Mouse (Mus musculus) forebrain, embryonic 13.5 days (tissue): ENCODE data around the gene Fam166b. TPM values are rescaled to one million over a fixed set of nuclear protein-coding genes. Genes with fewer than 3 reads are reported as not detected.

Source experiments
- ATAC-seq: fragments of 200-750 bp; cut with Nextera tagmentation; 2 replicates; pipeline ENCODE4 v1.8.0; 2017
- H3K27ac ChIP-seq: fragments of 300-500 bp; sonication (generic); 2 replicates; pipeline ENCODE4 v1.5.1; 2015; ENCODE audit warnings: inconsistent platforms, mild to moderate bottlenecking, moderate library complexity
- H3K27me3 ChIP-seq: fragments of 300-500 bp; sonication (generic); 2 replicates; pipeline ENCODE4 v1.6.1; 2015; ENCODE audit warnings: mild to moderate bottlenecking, inconsistent platforms
- H3K36me3 ChIP-seq: fragments of 300-500 bp; sonication (generic); 2 replicates; pipeline ENCODE4 v1.6.1; 2015; ENCODE audit warnings: mild to moderate bottlenecking, inconsistent platforms; ENCODE audit not compliant: poor library complexity, severe bottlenecking
- H3K4me1 ChIP-seq: fragments of 300-500 bp; sonication (generic); 2 replicates; pipeline ENCODE4 v1.6.1; 2015; ENCODE audit warnings: inconsistent platforms
- H3K4me2 ChIP-seq: fragments of 300-500 bp; sonication (generic); 2 replicates; pipeline ENCODE4 v1.6.1; 2015; ENCODE audit warnings: inconsistent platforms, mild to moderate bottlenecking, moderate library complexity
- H3K4me3 ChIP-seq: fragments of 300-500 bp; sonication (generic); 2 replicates; pipeline ENCODE4 v1.5.1; 2015; ENCODE audit warnings: mild to moderate bottlenecking, inconsistent platforms
- H3K9ac ChIP-seq: fragments of 300-500 bp; sonication (generic); 2 replicates; pipeline ENCODE4 v1.6.1; 2015; ENCODE audit warnings: mild to moderate bottlenecking, inconsistent platforms
- H3K9me3 ChIP-seq: fragments of 300-500 bp; sonication (generic); replicated peaks from 2 replicates; pipeline ENCODE4 v1.6.1; 2016; ENCODE audit warnings: inconsistent platforms
- WGBS: fragments of 180-500 bp; shearing (Covaris S2); methylation state at CpG from one replicate; pipeline ENCODE4 v1.1.7; 2015; 5-methylcytosine and 5-hydroxymethylcytosine counted together
- polyA plus RNA-seq: library from polyadenylated mRNA; unstranded; fragments of >200 nt; fragmentation: Nextera tagmentation; extraction: Ambion mirVana; gene quantifications from 2 replicates; pipeline ENCODE4 v1.2.1, GENCODE M21; 2015

Gene Fam166b
- polyA plus RNA-seq, 1 experiment from 2014 or later, result 0.31 TPM

- peak overlapping the region; percentile 65 for H3K27ac ChIP-seq
- 6% methylated on average over 29 of the region's 33 CpGs for WGBS
- peak overlapping the region; percentile 85 for H3K4me2 ChIP-seq
- no peaks in the 10 kb centered on the region for H3K36me3 ChIP-seq
- H3K9ac ChIP-seq, result peak overlapping the region; percentile 83
- H3K4me1 ChIP-seq, result peaks cover 21% of the 10 kb centered on the region
- peak; percentile 84 for ATAC-seq
- no peaks in the 10 kb centered on the region for H3K27me3 ChIP-seq
- peak overlapping the region; percentile 56 for H3K4me3 ChIP-seq
- no peaks in the 10 kb centered on the region for H3K9me3 ChIP-seq
Measured at GRCm38 (mm10) chr4:43382155-43383020, 46.5 kb downstream of the Fam166b start.

DNA sequence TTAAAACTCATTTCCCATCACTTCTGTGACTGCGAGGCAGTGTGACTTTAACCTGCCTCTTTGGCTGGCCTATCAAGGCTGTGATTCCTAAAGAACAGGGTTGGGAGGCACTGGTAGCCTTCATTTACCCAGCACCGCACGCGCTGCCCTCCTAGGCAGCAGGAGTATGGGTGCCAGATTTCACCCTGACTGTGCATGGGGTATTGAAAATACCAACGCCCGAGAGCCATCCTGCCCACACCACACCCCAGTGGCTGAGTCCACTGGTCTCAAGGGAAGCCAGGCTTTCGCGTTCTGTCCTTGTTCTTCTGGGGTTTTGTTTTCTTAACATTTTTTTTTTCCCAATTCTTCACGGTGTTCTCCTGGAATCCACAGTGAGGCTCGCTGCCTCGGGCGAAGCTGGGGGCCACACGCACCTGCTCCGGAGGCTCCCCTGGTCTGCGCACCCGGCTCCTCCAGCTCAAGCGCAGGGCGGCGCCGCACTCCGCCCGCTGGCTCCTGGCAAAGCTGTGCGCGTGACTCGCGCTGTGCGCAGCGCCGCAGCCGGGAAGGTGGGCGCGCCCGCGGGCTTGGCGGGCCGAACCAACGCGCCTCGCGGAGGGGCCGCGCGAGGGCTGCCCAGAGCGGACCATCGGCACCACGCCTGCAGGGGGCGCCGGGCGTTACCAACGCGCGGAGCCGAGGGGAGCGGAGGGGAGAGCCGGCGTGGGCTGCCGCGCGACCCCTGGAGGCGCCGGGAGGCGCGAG, 47.4 kb downstream of the Fam166b start, which contains the start of gene Rusc2:
Gene Rusc2 (plus strand): TSS at position 572 of the 747 bp plus-strand sequence.
- peak; percentile 96 for ATAC-seq
- H3K27me3 ChIP-seq, result no peaks in the 10 kb centered on the region
- peak within 1 kb of the TSS; percentile 65 for H3K27ac ChIP-seq
- H3K9ac ChIP-seq, result peak within 1 kb of the TSS; percentile 83
- H3K36me3 ChIP-seq, result no peaks in the 10 kb centered on the region
- H3K4me1 ChIP-seq, result peaks cover 21% of the 10 kb centered on the region
- no peaks in the 10 kb centered on the region for H3K9me3 ChIP-seq
- peak within 1 kb of the TSS; percentile 56 for H3K4me3 ChIP-seq
- WGBS, result under 1% methylated on average over 51 of the region's 63 CpGs
- H3K4me2 ChIP-seq, result peak within 1 kb of the TSS; percentile 85

DNA sequence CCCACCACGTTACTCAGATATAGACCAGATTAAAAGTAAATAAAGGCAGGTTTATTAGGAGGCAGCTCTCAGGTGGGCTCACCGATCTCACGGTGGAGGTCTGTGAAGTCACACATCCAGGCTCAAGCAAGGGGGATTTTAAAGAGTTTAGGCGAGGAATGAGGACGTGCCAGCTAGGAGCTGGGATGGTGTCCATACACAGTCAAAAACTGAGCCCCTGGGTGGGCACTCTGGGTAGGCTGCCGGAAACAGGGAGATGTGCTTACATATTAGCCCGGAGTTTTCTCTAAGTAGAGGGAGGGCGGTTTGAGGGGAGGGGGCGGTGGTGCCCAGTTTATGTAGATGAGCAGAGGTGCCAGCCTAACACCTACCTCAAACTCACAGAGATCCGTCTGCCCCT, 48.0 kb downstream of the Fam166b start:
- Histone ChIP-seq H3K36me3 (no peaks in the 10 kb centered on the region), H3K27me3 (no peaks in the 10 kb centered on the region), H3K4me3 (peak overlapping the region; percentile 56), H3K9ac (peak overlapping the region; percentile 83), H3K4me2 (peak overlapping the region; percentile 85), H3K9me3 (no peaks in the 10 kb centered on the region), H3K4me1 (peaks cover 21% of the 10 kb centered on the region), H3K27ac (no peak overlapping the region)
- WGBS, result 62% methylated on average over 10 of the region's 10 CpGs
- peak; percentile 13 for ATAC-seq

DNA sequence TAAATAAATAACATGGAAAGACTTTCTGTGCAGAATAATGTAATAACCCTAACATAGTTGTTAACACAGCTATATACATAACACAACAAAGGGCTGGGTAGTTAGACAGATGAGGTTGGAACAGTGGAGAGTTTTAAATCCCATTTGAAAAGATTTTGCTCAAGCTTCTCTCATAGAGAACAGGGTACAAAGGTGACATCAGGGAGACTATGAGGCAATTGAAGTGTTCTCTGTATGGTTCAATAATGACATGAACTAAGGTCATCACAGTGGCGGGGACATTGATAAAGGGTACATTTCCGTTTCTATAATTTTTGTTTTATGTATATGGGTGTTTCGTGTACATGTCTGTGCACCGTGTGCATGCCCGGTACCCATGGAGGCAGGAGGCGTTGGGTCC, 49.3 kb downstream of the Fam166b start:
- 90% methylated on average over 6 of the region's 6 CpGs for WGBS
- Histone ChIP-seq H3K4me1 (peaks cover 21% of the 10 kb centered on the region), H3K4me2 (no peak overlapping the region), H3K9ac (no peak overlapping the region), H3K27ac (no peak overlapping the region), H3K36me3 (no peaks in the 10 kb centered on the region), H3K4me3 (no peak overlapping the region), H3K9me3 (no peaks in the 10 kb centered on the region), H3K27me3 (no peaks in the 10 kb centered on the region)
- ATAC-seq, result no peak

Other genes with a start within 250 kb of the Fam166b start
- 0.79 and 0.83 TPM in 2 replicates for gene Atp8b5, start 162.0 kb downstream of the Fam166b start, polyA plus RNA-seq
- 38.9 and 42.5 TPM in 2 replicates for gene Rusc2, start 47.2 kb downstream of the Fam166b start, polyA plus RNA-seq
- gene Tesk1, start 12.8 kb upstream of the Fam166b start, polyA plus RNA-seq, result 6.0 and 6.3 TPM in 2 replicates
- 3.9 and 4.0 TPM in 2 replicates for gene Cd72, start 25.5 kb upstream of the Fam166b start, polyA plus RNA-seq
- not detected in 2 replicates for gene Sit1, start 54.6 kb upstream of the Fam166b start, polyA plus RNA-seq
- gene Ccdc107, start 63.8 kb upstream of the Fam166b start, polyA plus RNA-seq, result 51.1 and 52.0 TPM in 2 replicates
- gene Arhgef39, start 70.6 kb upstream of the Fam166b start, polyA plus RNA-seq, result 38.2 and 40.3 TPM in 2 replicates
- gene Car9, start 77.8 kb upstream of the Fam166b start, polyA plus RNA-seq, result 0.40 and 0.80 TPM in 2 replicates
- 11.4 and 12.2 TPM in 2 replicates for gene Tpm2, start 94.6 kb upstream of the Fam166b start, polyA plus RNA-seq
- gene Creb3, start 133.2 kb upstream of the Fam166b start, polyA plus RNA-seq, result 61.8 and 65.1 TPM in 2 replicates
- gene Tln1, start 133.6 kb upstream of the Fam166b start, polyA plus RNA-seq, result 48.0 and 54.7 TPM in 2 replicates
- gene Rgp1, start 149.6 kb upstream of the Fam166b start, polyA plus RNA-seq, result 27.5 and 27.9 TPM in 2 replicates
- 44.5 and 47.4 TPM in 2 replicates for gene Gba2, start 149.7 kb upstream of the Fam166b start, polyA plus RNA-seq
- gene Msmp, start 155.4 kb upstream of the Fam166b start, polyA plus RNA-seq, result 0.65 and 1.8 TPM in 2 replicates
- 9.1 and 10.7 TPM in 2 replicates for gene Npr2, start 202.8 kb upstream of the Fam166b start, polyA plus RNA-seq
- gene Spag8, start 224.5 kb upstream of the Fam166b start, polyA plus RNA-seq, result 3.9 and 6.8 TPM in 2 replicates
- 75.6 and 79.2 TPM in 2 replicates for gene Hint2, start 227.3 kb upstream of the Fam166b start, polyA plus RNA-seq
- 12.1 and 13.8 TPM in 2 replicates for gene Tmem8b, start 239.8 kb upstream of the Fam166b start, polyA plus RNA-seq
- 2.1 and 2.9 TPM in 2 replicates for gene Fam221b, start 240.0 kb upstream of the Fam166b start, polyA plus RNA-seq